Mouse (Mus musculus): ENCODE results near the gene Spag6.

DNA sequence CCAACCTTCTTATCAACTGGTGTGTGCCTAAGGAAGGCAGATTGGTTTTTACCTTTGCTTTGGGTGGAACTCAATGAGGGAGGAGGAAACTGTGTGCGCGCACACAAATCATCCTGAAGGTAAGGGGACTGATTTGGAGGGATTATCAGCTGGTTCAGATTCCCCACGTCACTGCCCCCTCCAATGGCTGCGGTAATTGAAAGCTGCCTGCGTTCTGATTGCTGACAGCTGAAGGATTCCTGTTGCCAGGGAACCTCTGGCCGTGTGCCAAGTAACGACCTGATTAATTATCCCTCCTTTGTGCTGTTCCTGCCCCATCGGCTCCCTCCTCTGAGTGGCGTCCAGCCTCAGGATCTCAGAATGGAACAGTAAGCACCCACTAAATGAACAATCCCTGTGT lies 84.4 kb downstream of the Spag6 start:
- no peak for TF ChIP-seq CTCF (IDR thresholded peaks at IDR 0.05; ENCODE audit: extremely low read depth, insufficient read length, insufficient replicate concordance, low read depth, low read length)
- TF ChIP-seq POLR2A (IDR thresholded peaks at IDR 0.05; ENCODE audit: low read depth, low read length): no peak

Measured in small intestine, adult 2 months (tissue).